Mouse (Mus musculus): ENCODE data around the gene Gpcpd1.

Gene Gpcpd1

GRCm38 (mm10) chr2:132517194-132517836, 70.2 kb downstream of the Gpcpd1 start:
- no peak for DNase-seq (ENCODE audit: low spot score in 2 of 2)

- peak; percentile 48 to 67 for DNase-seq (ENCODE audit: low spot score in 2 of 2)
Measured at GRCm38 (mm10) chr2:132516130-132517030, 71.1 kb downstream of the Gpcpd1 start.

- DNase-seq (ENCODE audit: low spot score in 2 of 2): no peak
Measured at GRCm38 (mm10) chr2:132515607-132516006, 71.9 kb downstream of the Gpcpd1 start.

GRCm38 (mm10) chr2:132515076-132515475, 72.5 kb downstream of the Gpcpd1 start:
- DNase-seq (ENCODE audit: low spot score in 2 of 2): no peak

GRCm38 (mm10) chr2:132514353-132514752, 73.2 kb downstream of the Gpcpd1 start:
- no peak for DNase-seq (ENCODE audit: low spot score in 2 of 2)

GRCm38 (mm10) chr2:132513371-132514181, 74.0 kb downstream of the Gpcpd1 start:
- DNase-seq (ENCODE audit: low spot score in 2 of 2): no peak

- no peak for DNase-seq (ENCODE audit: low spot score in 2 of 2)
Measured at GRCm38 (mm10) chr2:132512977-132513351, 74.6 kb downstream of the Gpcpd1 start.

GRCm38 (mm10) chr2:132512051-132512976, 75.2 kb downstream of the Gpcpd1 start:
- no peak for DNase-seq (ENCODE audit: low spot score in 2 of 2)

- DNase-seq (ENCODE audit: low spot score in 2 of 2): no peak
Measured at GRCm38 (mm10) chr2:132511011-132511818, 76.3 kb downstream of the Gpcpd1 start.

- no peak for DNase-seq (ENCODE audit: low spot score in 2 of 2)
Measured at GRCm38 (mm10) chr2:132509714-132510113, 77.8 kb downstream of the Gpcpd1 start.

GRCm38 (mm10) chr2:132509261-132509660, 78.3 kb downstream of the Gpcpd1 start:
- no peak for DNase-seq (ENCODE audit: low spot score in 2 of 2)

GRCm38 (mm10) chr2:132507521-132507920, 80.0 kb downstream of the Gpcpd1 start:
- no peak for DNase-seq (ENCODE audit: low spot score in 2 of 2)

- no peak for DNase-seq (ENCODE audit: low spot score in 2 of 2)
Measured at GRCm38 (mm10) chr2:132507091-132507490, 80.4 kb downstream of the Gpcpd1 start.

- no peak for DNase-seq (ENCODE audit: low spot score in 2 of 2)
Measured at GRCm38 (mm10) chr2:132505828-132506227, 81.7 kb downstream of the Gpcpd1 start.

GRCm38 (mm10) chr2:132498344-132498743, 89.2 kb downstream of the Gpcpd1 start:
- DNase-seq (ENCODE audit: low spot score in 2 of 2): no peak

GRCm38 (mm10) chr2:132497412-132498135, 90.0 kb downstream of the Gpcpd1 start:
- DNase-seq (ENCODE audit: low spot score in 2 of 2): no peak

- DNase-seq (ENCODE audit: low spot score in 2 of 2): no peak
Measured at GRCm38 (mm10) chr2:132493184-132493583, 94.3 kb downstream of the Gpcpd1 start.

- peak; percentile 24 to 52 for DNase-seq (ENCODE audit: low spot score in 2 of 2)
Measured at GRCm38 (mm10) chr2:132485454-132485853, 102.1 kb downstream of the Gpcpd1 start.

GRCm38 (mm10) chr2:132481547-132481946, 106.0 kb downstream of the Gpcpd1 start:
- DNase-seq (ENCODE audit: low spot score in 2 of 2): no peak
